In genomic region chr11:119052661-119053256, GRCm38 (mm10) we compare ENCODE assay signal across 8 mouse cellular contexts. TPM values are rescaled to one million over a fixed set of nuclear protein-coding genes. Genes with fewer than 3 reads are reported as not detected.
A peak's percentile ranks its signal among the peaks of the same experiment; 100 is the strongest.
DNase-seq lines count a peak whose midpoint lies in the region; ATAC-seq and TF ChIP-seq lines count a peak whose summit lies in the region.

No protein-coding gene starts in this region.

- intact Hi-C loops in left cerebral cortex, postnatal 14 days (cut with DNase I) = loop anchor here (2.0 to 5.0 kb wide), 2 partner anchors 32 to 140 kb away; no protein-coding TSS in a partner anchor

- H3K36me3 ChIP-seq in heart, embryonic 12.5 days = no peaks in the 10 kb centered on the region
- H3K36me3 ChIP-seq in limb, embryonic 13.5 days = no peaks in the 10 kb centered on the region

- peaks cover under 1% of the 10 kb centered on the region; the same call in 1 of the 2 replicates for H3K4me1 ChIP-seq in bone marrow, adult 2 months (ENCODE audit: control insufficient read depth, insufficient read depth, low read length)
- peaks cover 29% of the 10 kb centered on the region for H3K4me1 ChIP-seq in heart, embryonic 12.5 days (replicated peaks)
- peaks cover 56% of the 10 kb centered on the region for H3K4me1 ChIP-seq in limb, embryonic 13.5 days

- WGBS in bone marrow, adult 2 months = 10% methylated on average over 13 of the region's 13 CpGs
- 3% methylated on average over 13 of the region's 13 CpGs for WGBS in heart, embryonic 12.5 days
- 1% methylated on average over 13 of the region's 13 CpGs for WGBS in limb, embryonic 13.5 days

- no peaks in the 10 kb centered on the region for H3K9me3 ChIP-seq in heart, embryonic 12.5 days (replicated peaks)
- no peaks in the 10 kb centered on the region for H3K9me3 ChIP-seq in limb, embryonic 13.5 days

- TF ChIP-seq CTCF in bone marrow, adult 2 months (IDR thresholded peaks at IDR 0.05; ENCODE audit: control insufficient read depth, insufficient read depth, low read length) = no peak

- H3K9ac ChIP-seq in heart, embryonic 12.5 days = peak overlapping the region; percentile 63; the same call in 1 of the 2 replicates
- H3K9ac ChIP-seq in limb, embryonic 13.5 days = peak overlapping the region; percentile 25

- H3K27ac ChIP-seq in bone marrow, adult 2 months (ENCODE audit: control insufficient read depth, insufficient read depth, low read depth, low read length, poor library complexity) = no peak overlapping the region
- H3K27ac ChIP-seq in heart, embryonic 12.5 days (ENCODE audit: poor library complexity, severe bottlenecking) = peak overlapping the region; percentile 84
- no peak overlapping the region for H3K27ac ChIP-seq in limb, embryonic 13.5 days

- H3K4me2 ChIP-seq in heart, embryonic 12.5 days = peak overlapping the region; percentile 80
- peak overlapping the region; percentile 81 for H3K4me2 ChIP-seq in limb, embryonic 13.5 days (replicated peaks)

- peak; percentile 64 for ATAC-seq in heart, embryonic 12.5 days (ENCODE audit: insufficient number of reproducible peaks, low FRiP score)
- peak; percentile 43; the same call in 1 of the 2 replicates for ATAC-seq in limb, embryonic 13.5 days (ENCODE audit: low FRiP score, low read depth)

- peaks cover 67% of the 10 kb centered on the region for H3K27me3 ChIP-seq in heart, embryonic 12.5 days (replicated peaks)
- peaks cover 83% of the 10 kb centered on the region for H3K27me3 ChIP-seq in limb, embryonic 13.5 days

- TF ChIP-seq POLR2A in bone marrow, adult 2 months (IDR thresholded peaks at IDR 0.05; ENCODE audit: borderline replicate concordance, control insufficient read depth, low read depth, low read length) = no peak

- H3K4me3 ChIP-seq in bone marrow, adult 2 months (replicated peaks; ENCODE audit: control insufficient read depth, low read depth, low read length) = peak overlapping the region; percentile 19
- H3K4me3 ChIP-seq in heart, embryonic 12.5 days = peak overlapping the region; percentile 42
- H3K4me3 ChIP-seq in limb, embryonic 13.5 days = peak overlapping the region; percentile 39

- DNase-seq in left cerebral cortex, postnatal 14 days (ENCODE audit: low spot score in 2 of 2) = peak; percentile 47 to 64
- DNase-seq in left cerebral cortex, adult 18-20 months (ENCODE audit: low spot score in 2 of 2) = no peak
- peak; percentile 56 for DNase-seq in naive thymus-derived CD4-positive, alpha-beta T cell, adult 2 months (ENCODE audit: low read depth)
- no peak for DNase-seq in left cerebral cortex, adult 9 months (ENCODE audit: low spot score in 2 of 2)
- DNase-seq in gastrocnemius, adult 18-20 months (ENCODE audit: low spot score) = no peak

RNA-seq across cellular contexts. Expression of gene Cbx8, which starts 12.0 kb away (rescaled TPM):
- 10 to 100 TPM; 12.9 to 15.4 TPM for total RNA-seq in left cerebral cortex, postnatal 14 days (2021)
- total RNA-seq in left cerebral cortex, adult 18-20 months (2021) = 10 to 100 TPM in 1 of 2 experiments, 1 to 10 TPM in 1; 8.3 to 13.3 TPM
- 3.3 and 7.4 TPM in 2 replicates for polyA plus RNA-seq in bone marrow, adult 2 months (2011; ENCODE audit: insufficient read depth, insufficient read length, low replicate concordance, missing spikeins)
- polyA plus RNA-seq in heart, embryonic 12.5 days (2016; fragmentation: Nextera tagmentation; extraction: Ambion mirVana) = 7.3 and 8.8 TPM in 2 replicates
- polyA plus RNA-seq in limb, embryonic 13.5 days (2015; fragmentation: Nextera tagmentation; extraction: Ambion mirVana) = 9.4 and 10.6 TPM in 2 replicates
- 1 to 10 TPM; 2.6 to 3.5 TPM for total RNA-seq in gastrocnemius, adult 18-20 months (2021)

RNA-seq across cellular contexts. Expression of gene Cbx2, which starts 30.0 kb away (rescaled TPM):
- 1 to 10 TPM; 2.4 to 3.4 TPM for total RNA-seq in left cerebral cortex, postnatal 14 days (2021)
- 1 to 10 TPM; 1.8 to 2.2 TPM for total RNA-seq in left cerebral cortex, adult 18-20 months (2021)
- 0.34 and 2.8 TPM in 2 replicates for polyA plus RNA-seq in bone marrow, adult 2 months (2011; ENCODE audit: insufficient read depth, insufficient read length, low replicate concordance, missing spikeins)
- 29.3 and 30.5 TPM in 2 replicates for polyA plus RNA-seq in heart, embryonic 12.5 days (2016; fragmentation: Nextera tagmentation; extraction: Ambion mirVana)
- polyA plus RNA-seq in limb, embryonic 13.5 days (2015; fragmentation: Nextera tagmentation; extraction: Ambion mirVana) = 62.8 and 66.7 TPM in 2 replicates
- total RNA-seq in gastrocnemius, adult 18-20 months (2021) = 1 to 10 TPM in 1 of 2 experiments, under 1 TPM in 1; 0.85 to 1.0 TPM

RNA-seq across cellular contexts. Expression of gene Cbx4, which starts 33.3 kb away (rescaled TPM):
- 10 to 100 TPM; 63.2 to 74.0 TPM for total RNA-seq in left cerebral cortex, postnatal 14 days (2021)
- 10 to 100 TPM; 46.0 to 49.9 TPM for total RNA-seq in left cerebral cortex, adult 18-20 months (2021)
- polyA plus RNA-seq in bone marrow, adult 2 months (2011; ENCODE audit: insufficient read depth, insufficient read length, low replicate concordance, missing spikeins) = 7.3 and 18.8 TPM in 2 replicates
- 13.2 and 14.9 TPM in 2 replicates for polyA plus RNA-seq in heart, embryonic 12.5 days (2016; fragmentation: Nextera tagmentation; extraction: Ambion mirVana)
- polyA plus RNA-seq in limb, embryonic 13.5 days (2015; fragmentation: Nextera tagmentation; extraction: Ambion mirVana) = 10.7 and 11.3 TPM in 2 replicates
- total RNA-seq in gastrocnemius, adult 18-20 months (2021) = 1 to 10 TPM; 1.6 to 2.5 TPM

Comparison
In these comparisons a context has a peak if more than half of its experiments do, and no peak if none do; other contexts are left out.
1. DNase-seq: peak in left cerebral cortex, postnatal 14 days (2 of 2) and naive thymus-derived CD4-positive, alpha-beta T cell, adult 2 months (single experiment); none in left cerebral cortex, adult 18-20 months (0 of 2), left cerebral cortex, adult 9 months (0 of 2) and gastrocnemius, adult 18-20 months (single experiment).
2. RNA of gene Cbx4, which starts 33.3 kb away (total RNA-seq): 63.2 to 74.0 TPM in left cerebral cortex, postnatal 14 days and 46.0 to 49.9 TPM in left cerebral cortex, adult 18-20 months; 1.6 to 2.5 TPM in gastrocnemius, adult 18-20 months; every median in the first group is over 10 times any median in the second.
3. Peak in every context shown above with its lines, with median percentiles within 50 percentile points of each other: H3K4me3 ChIP-seq.